Mouse (Mus musculus) ES-Bruce4 (cell line): ENCODE data around the gene Siae. TPM values are rescaled to one million over a fixed set of nuclear protein-coding genes. Genes with fewer than 3 reads are reported as not detected.
A peak's percentile ranks its signal among the peaks of the same experiment; 100 is the strongest.

Experiments used
- H3K27ac ChIP-seq: 2 replicates; pipeline ENCODE4 v1.5.1; 2012; ENCODE audit warnings: low read length, inconsistent platforms; ENCODE audit not compliant: insufficient read depth
- H3K27me3 ChIP-seq: 2 replicates; pipeline ENCODE4 v1.6.1; 2012; ENCODE audit warnings: mild to moderate bottlenecking, low read length, inconsistent platforms; ENCODE audit not compliant: control insufficient read depth, poor library complexity, insufficient read depth, severe bottlenecking
- H3K36me3 ChIP-seq: 2 replicates; pipeline ENCODE4 v1.6.1; 2012; ENCODE audit warnings: inconsistent platforms, mild to moderate bottlenecking, low read length, moderate library complexity; ENCODE audit not compliant: control insufficient read depth, poor library complexity, insufficient read depth, severe bottlenecking
- H3K4me1 ChIP-seq: one replicate; pipeline ENCODE4 v1.8.1; 2011; ENCODE audit warnings: low read length; ENCODE audit not compliant: control insufficient read depth, insufficient read depth
- H3K4me3 ChIP-seq: 2 replicates; pipeline ENCODE4 v1.5.1; 2011; ENCODE audit warnings: low read depth, mild to moderate bottlenecking, low read length
- H3K9ac ChIP-seq: 2 replicates; pipeline ENCODE4 v1.6.1; 2012; ENCODE audit warnings: low read depth, mild to moderate bottlenecking, inconsistent platforms; ENCODE audit not compliant: poor library complexity, severe bottlenecking
- H3K9me3 ChIP-seq: replicated peaks from 2 replicates; pipeline ENCODE4 v1.6.1; 2012; ENCODE audit warnings: mild to moderate bottlenecking, low read length, inconsistent platforms; ENCODE audit not compliant: control insufficient read depth, poor library complexity, insufficient read depth, severe bottlenecking
- CTCF ChIP-seq: IDR thresholded peaks from one replicate; pipeline ENCODE4 v1.8.1; 2011; ENCODE audit warnings: low read depth, low read length
- EP300 ChIP-seq: IDR thresholded peaks from 2 replicates; pipeline ENCODE4 v1.6.1; 2011; ENCODE audit warnings: low read depth, low read length; ENCODE audit not compliant: insufficient read depth
- POLR2A ChIP-seq: IDR thresholded peaks from one replicate; pipeline ENCODE4 v1.8.1; 2011; ENCODE audit warnings: low read length; ENCODE audit not compliant: insufficient read depth
- polyA plus RNA-seq: library from polyadenylated mRNA; stranded (reverse); fragments of >200 nt; gene quantifications from 2 replicates; pipeline ENCODE4 v1.2.4, GENCODE M21; 2011; ENCODE audit warnings: low read depth; ENCODE audit not compliant: missing spikeins, insufficient read depth, insufficient read length

Gene Siae
- polyA plus RNA-seq, 1 experiment: 10.0 TPM

- H3K27me3 ChIP-seq: no peaks in the 10 kb centered on the region; the same call in 1 of the 2 replicates
- no peak within 1 kb of the TSS for H3K27ac ChIP-seq
- H3K9ac ChIP-seq: peak within 1 kb of the TSS; percentile 1; the same call in 1 of the 2 replicates
- H3K4me3 ChIP-seq: peak within 1 kb of the TSS; percentile 70
- no peak for TF ChIP-seq EP300
- no peaks in the 10 kb centered on the region for H3K9me3 ChIP-seq
- H3K4me1 ChIP-seq: no peaks in the 10 kb centered on the region
- no peaks in the 10 kb centered on the region for H3K36me3 ChIP-seq
Measured at GRCm38 (mm10) chr9:37552536-37553293, 2.8 kb upstream of the Siae start, which contains the start of gene Nrgn. TSS of gene Nrgn (minus strand) at chr9:37552904.

- Histone ChIP-seq H3K27ac (no peak overlapping the region), H3K9me3 (no peaks in the 10 kb centered on the region), H3K36me3 (no peaks in the 10 kb centered on the region), H3K9ac (no peak overlapping the region), H3K27me3 (no peaks in the 10 kb centered on the region; the same call in 1 of the 2 replicates), H3K4me3 (no peak overlapping the region), H3K4me1 (no peaks in the 10 kb centered on the region)
- TF ChIP-seq CTCF (no peak), EP300 (no peak), POLR2A (no peak)
Measured at GRCm38 (mm10) chr9:37554279-37554678, 1.2 kb upstream of the Siae start.

GRCm38 (mm10) chr9:37556366-37556765 lies 868 bp downstream of the Siae start:
- Histone ChIP-seq H3K9me3 (no peaks in the 10 kb centered on the region), H3K4me3 (no peak overlapping the region), H3K27me3 (no peaks in the 10 kb centered on the region; the same call in 1 of the 2 replicates), H3K4me1 (no peaks in the 10 kb centered on the region), H3K36me3 (no peaks in the 10 kb centered on the region), H3K27ac (no peak overlapping the region), H3K9ac (no peak overlapping the region)
- TF ChIP-seq EP300 (no peak), POLR2A (no peak), CTCF (no peak)

- H3K9ac ChIP-seq: no peak overlapping the region
- H3K27me3 ChIP-seq: no peaks in the 10 kb centered on the region
- H3K36me3 ChIP-seq: no peaks in the 10 kb centered on the region
- H3K4me3 ChIP-seq: no peak overlapping the region
- H3K27ac ChIP-seq: no peak overlapping the region
- TF ChIP-seq POLR2A (no peak), CTCF (no peak), EP300 (no peak)
- no peaks in the 10 kb centered on the region for H3K9me3 ChIP-seq
- no peaks in the 10 kb centered on the region for H3K4me1 ChIP-seq
Measured at GRCm38 (mm10) chr9:37560617-37561016, 5.1 kb downstream of the Siae start.

- H3K9me3 ChIP-seq: no peaks in the 10 kb centered on the region
- no peaks in the 10 kb centered on the region for H3K4me1 ChIP-seq
- peaks cover 2% of the 10 kb centered on the region; the same call in 1 of the 2 replicates for H3K27me3 ChIP-seq
- H3K4me3 ChIP-seq: no peak overlapping the region
- H3K36me3 ChIP-seq: no peaks in the 10 kb centered on the region
- no peak for TF ChIP-seq CTCF
- TF ChIP-seq EP300: no peak
- no peak for TF ChIP-seq POLR2A
- H3K9ac ChIP-seq: no peak overlapping the region
- no peak overlapping the region for H3K27ac ChIP-seq
Measured at GRCm38 (mm10) chr9:37563805-37564204, 8.3 kb downstream of the Siae start.

- H3K27ac ChIP-seq: no peak overlapping the region
- H3K9me3 ChIP-seq: no peaks in the 10 kb centered on the region
- no peak overlapping the region for H3K9ac ChIP-seq
- no peaks in the 10 kb centered on the region for H3K36me3 ChIP-seq
- no peak overlapping the region for H3K4me3 ChIP-seq
- H3K27me3 ChIP-seq: peaks cover 2% of the 10 kb centered on the region; the same call in 1 of the 2 replicates
- H3K4me1 ChIP-seq: no peaks in the 10 kb centered on the region
- TF ChIP-seq EP300: no peak
Measured at GRCm38 (mm10) chr9:37567019-37567418, 11.5 kb downstream of the Siae start.
